Mouse (Mus musculus): Measurements from ENCODE around the gene Ppard. TPM values are rescaled to one million over a fixed set of nuclear protein-coding genes. Genes with fewer than 3 reads are reported as not detected.

Ppard gene
- polyA plus RNA-seq, 1 experiment from 2014 or later = 1.6 TPM

DNA sequence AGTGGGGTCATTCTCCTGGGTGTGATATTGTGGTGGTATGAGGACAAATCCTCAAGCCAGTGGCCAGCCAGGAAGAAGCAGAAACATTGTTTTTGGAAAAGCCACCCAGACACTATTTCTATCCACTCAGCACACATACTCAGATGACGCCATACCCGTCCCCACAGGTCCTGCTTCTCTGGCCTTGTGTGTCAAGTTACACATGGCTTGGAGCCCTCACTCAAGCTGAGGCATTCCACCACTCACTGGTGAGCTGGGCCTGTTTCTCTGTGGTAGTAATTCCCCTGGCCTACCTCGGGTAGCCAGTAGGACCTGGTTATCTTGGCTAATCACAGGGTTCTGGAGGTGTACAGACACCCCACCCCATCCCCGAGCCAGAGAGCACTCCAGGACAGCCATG, 61.2 kb downstream of the Ppard start:
- Histone ChIP-seq H3K4me2 (ENCODE audit: low read length) (no peak overlapping the region), H3K27ac (ENCODE audit: low read length) (no peak overlapping the region), H3K4me3 (ENCODE audit: low read depth, low read length) (no peak overlapping the region), H3K27me3 (ENCODE audit: control insufficient read depth, insufficient read depth, low read depth, low read length) (no peaks in the 10 kb centered on the region), H3K4me1 (ENCODE audit: control insufficient read depth, insufficient read depth, low read length) (no peaks in the 10 kb centered on the region), H3K9ac (ENCODE audit: low read depth, low read length) (no peak overlapping the region), H3K36me3 (ENCODE audit: control insufficient read depth, insufficient read depth, low read length) (peaks cover 2% of the 10 kb centered on the region; the same call in 1 of the 2 replicates), H3K9me3 (replicated peaks; ENCODE audit: control insufficient read depth, low read length, poor library complexity, severe bottlenecking) (no peaks in the 10 kb centered on the region)
- ATAC-seq = no peak
- 84% methylated on average over 4 of the region's 4 CpGs for WGBS

DNA sequence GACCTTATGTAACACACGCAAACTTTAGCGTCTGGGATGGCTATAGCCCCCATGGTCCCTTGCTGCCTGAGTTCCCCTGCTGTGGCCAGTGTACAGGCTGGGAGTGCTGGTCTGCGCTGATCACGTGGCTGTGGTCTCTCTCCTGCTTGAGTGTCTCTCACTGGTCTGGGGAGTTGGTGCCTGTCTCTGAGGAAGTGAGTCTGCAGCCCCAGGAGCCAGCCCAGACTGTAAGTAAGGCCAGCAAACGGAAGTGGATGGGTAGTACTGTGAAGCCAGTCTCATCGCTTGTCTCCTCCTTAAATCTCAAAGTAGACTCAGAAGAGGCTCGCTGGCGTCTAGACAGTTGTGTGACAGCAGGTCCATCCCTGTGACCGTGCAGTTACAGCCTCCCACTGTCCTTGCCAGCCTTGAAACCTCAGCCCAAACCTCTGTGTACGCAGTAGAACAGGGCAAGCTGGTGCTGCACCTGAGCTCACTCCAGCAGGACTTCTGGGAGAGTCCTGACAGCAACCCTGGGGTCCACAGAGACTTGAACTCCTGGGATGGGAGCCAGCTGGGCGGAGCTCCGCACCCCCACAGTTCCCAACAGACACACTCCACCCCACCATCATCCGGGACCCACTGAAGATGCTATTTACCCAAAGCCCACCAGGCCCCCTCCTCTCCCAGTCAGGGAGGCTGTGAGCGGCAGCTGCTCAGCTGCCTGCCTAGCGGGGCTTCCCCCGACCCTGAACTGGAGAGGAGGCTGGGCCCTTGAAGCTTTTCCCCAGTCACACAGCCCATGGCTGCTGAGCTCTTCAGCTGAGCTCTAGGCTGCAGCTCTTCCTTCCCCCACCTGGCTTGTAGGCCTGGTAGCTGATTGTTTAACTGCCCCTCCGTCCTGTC, 62.2 kb downstream of the Ppard start:
- H3K4me3 ChIP-seq (ENCODE audit: low read depth, low read length) = no peak overlapping the region
- H3K27me3 ChIP-seq (ENCODE audit: control insufficient read depth, insufficient read depth, low read depth, low read length) = no peaks in the 10 kb centered on the region
- H3K9me3 ChIP-seq (replicated peaks; ENCODE audit: control insufficient read depth, low read length, poor library complexity, severe bottlenecking) = no peaks in the 10 kb centered on the region
- H3K27ac ChIP-seq (ENCODE audit: low read length) = no peak overlapping the region
- peaks cover 4% of the 10 kb centered on the region; the same call in 1 of the 2 replicates for H3K36me3 ChIP-seq (ENCODE audit: control insufficient read depth, insufficient read depth, low read length)
- no peak overlapping the region for H3K4me2 ChIP-seq (ENCODE audit: low read length)
- 64% methylated on average over 17 of the region's 17 CpGs for WGBS
- no peak overlapping the region for H3K9ac ChIP-seq (ENCODE audit: low read depth, low read length)
- ATAC-seq = no peak
- H3K4me1 ChIP-seq (ENCODE audit: control insufficient read depth, insufficient read depth, low read length) = no peaks in the 10 kb centered on the region

DNA sequence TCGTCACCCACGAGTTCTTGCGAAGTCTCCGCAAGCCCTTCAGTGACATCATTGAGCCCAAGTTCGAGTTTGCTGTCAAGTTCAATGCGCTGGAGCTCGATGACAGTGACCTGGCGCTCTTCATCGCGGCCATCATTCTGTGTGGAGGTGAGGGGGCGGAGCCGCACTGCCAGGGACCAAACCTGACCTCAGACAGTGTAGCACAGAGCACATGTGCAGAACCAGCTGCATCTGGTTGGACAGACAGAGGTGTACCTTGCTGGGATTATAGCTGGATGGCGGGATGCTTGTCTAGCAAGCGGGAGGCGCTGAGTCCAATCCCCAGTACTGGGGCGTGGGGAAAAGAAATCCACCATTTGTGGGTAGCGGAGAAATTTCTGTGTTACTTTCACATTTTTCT, 66.4 kb downstream of the Ppard start:
- H3K27ac ChIP-seq (ENCODE audit: low read length) = no peak overlapping the region
- no peak overlapping the region for H3K9ac ChIP-seq (ENCODE audit: low read depth, low read length)
- no peak overlapping the region for H3K4me3 ChIP-seq (ENCODE audit: low read depth, low read length)
- H3K4me1 ChIP-seq (ENCODE audit: control insufficient read depth, insufficient read depth, low read length) = no peaks in the 10 kb centered on the region
- no peak overlapping the region for H3K4me2 ChIP-seq (ENCODE audit: low read length)
- no peaks in the 10 kb centered on the region for H3K9me3 ChIP-seq (replicated peaks; ENCODE audit: control insufficient read depth, low read length, poor library complexity, severe bottlenecking)
- no peak for ATAC-seq
- H3K36me3 ChIP-seq (ENCODE audit: control insufficient read depth, insufficient read depth, low read length) = peaks cover 4% of the 10 kb centered on the region; the same call in 1 of the 2 replicates
- no peaks in the 10 kb centered on the region for H3K27me3 ChIP-seq (ENCODE audit: control insufficient read depth, insufficient read depth, low read depth, low read length)
- 95% methylated on average over 17 of the region's 17 CpGs for WGBS

DNA sequence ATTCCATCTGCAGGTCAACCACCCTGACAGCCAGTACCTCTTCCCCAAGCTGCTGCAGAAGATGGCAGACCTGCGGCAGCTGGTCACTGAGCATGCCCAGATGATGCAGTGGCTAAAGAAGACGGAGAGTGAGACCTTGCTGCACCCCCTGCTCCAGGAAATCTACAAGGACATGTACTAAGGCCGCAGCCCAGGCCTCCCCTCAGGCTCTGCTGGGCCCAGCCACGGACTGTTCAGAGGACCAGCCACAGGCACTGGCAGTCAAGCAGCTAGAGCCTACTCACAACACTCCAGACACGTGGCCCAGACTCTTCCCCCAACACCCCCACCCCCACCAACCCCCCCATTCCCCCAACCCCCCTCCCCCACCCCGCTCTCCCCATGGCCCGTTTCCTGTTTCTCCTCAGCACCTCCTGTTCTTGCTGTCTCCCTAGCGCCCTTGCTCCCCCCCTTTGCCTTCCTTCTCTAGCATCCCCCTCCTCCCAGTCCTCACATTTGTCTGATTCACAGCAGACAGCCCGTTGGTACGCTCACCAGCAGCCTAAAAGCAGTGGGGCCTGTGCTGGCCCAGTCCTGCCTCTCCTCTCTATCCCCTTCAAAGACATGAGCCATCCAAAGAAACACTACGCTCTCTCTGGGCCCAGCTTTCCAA, 67.3 kb downstream of the Ppard start:
- Histone ChIP-seq H3K4me3 (ENCODE audit: low read depth, low read length) (no peak overlapping the region), H3K9ac (ENCODE audit: low read depth, low read length) (no peak overlapping the region), H3K36me3 (ENCODE audit: control insufficient read depth, insufficient read depth, low read length) (peaks cover 4% of the 10 kb centered on the region; the same call in 1 of the 2 replicates), H3K27me3 (ENCODE audit: control insufficient read depth, insufficient read depth, low read depth, low read length) (no peaks in the 10 kb centered on the region), H3K9me3 (replicated peaks; ENCODE audit: control insufficient read depth, low read length, poor library complexity, severe bottlenecking) (no peaks in the 10 kb centered on the region), H3K27ac (ENCODE audit: low read length) (no peak overlapping the region), H3K4me1 (ENCODE audit: control insufficient read depth, insufficient read depth, low read length) (no peaks in the 10 kb centered on the region), H3K4me2 (ENCODE audit: low read length) (no peak overlapping the region)
- WGBS = 50% methylated on average over 8 of the region's 11 CpGs
- no peak for ATAC-seq

DNA sequence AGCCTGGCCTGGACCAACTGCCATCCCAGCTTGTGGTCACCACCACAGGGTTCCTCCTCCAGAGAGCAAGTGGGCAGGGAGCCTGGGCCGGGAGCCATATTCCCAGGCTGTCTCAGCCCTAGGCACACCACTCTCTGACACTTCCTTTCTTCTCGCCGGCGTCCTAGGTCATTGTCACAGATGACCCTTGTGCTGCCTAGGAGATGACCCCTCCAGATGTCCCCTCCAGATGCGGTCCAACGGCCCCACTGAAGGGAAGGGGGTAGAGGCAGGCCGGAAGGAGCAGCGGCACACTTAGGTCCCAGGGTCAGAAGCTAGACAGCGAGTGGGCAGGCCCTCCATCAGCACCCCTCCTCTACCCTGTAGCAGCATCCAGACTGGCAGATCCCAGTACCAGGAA, 67.8 kb downstream of the Ppard start:
- Histone ChIP-seq H3K4me2 (ENCODE audit: low read length) (no peak overlapping the region), H3K36me3 (ENCODE audit: control insufficient read depth, insufficient read depth, low read length) (peaks cover 4% of the 10 kb centered on the region; the same call in 1 of the 2 replicates), H3K9ac (ENCODE audit: low read depth, low read length) (no peak overlapping the region), H3K27me3 (ENCODE audit: control insufficient read depth, insufficient read depth, low read depth, low read length) (no peaks in the 10 kb centered on the region), H3K27ac (ENCODE audit: low read length) (no peak overlapping the region), H3K9me3 (replicated peaks; ENCODE audit: control insufficient read depth, low read length, poor library complexity, severe bottlenecking) (no peaks in the 10 kb centered on the region), H3K4me1 (ENCODE audit: control insufficient read depth, insufficient read depth, low read length) (no peaks in the 10 kb centered on the region), H3K4me3 (ENCODE audit: low read depth, low read length) (no peak overlapping the region)
- no peak for ATAC-seq
- WGBS = 39% methylated on average over 9 of the region's 9 CpGs

DNA sequence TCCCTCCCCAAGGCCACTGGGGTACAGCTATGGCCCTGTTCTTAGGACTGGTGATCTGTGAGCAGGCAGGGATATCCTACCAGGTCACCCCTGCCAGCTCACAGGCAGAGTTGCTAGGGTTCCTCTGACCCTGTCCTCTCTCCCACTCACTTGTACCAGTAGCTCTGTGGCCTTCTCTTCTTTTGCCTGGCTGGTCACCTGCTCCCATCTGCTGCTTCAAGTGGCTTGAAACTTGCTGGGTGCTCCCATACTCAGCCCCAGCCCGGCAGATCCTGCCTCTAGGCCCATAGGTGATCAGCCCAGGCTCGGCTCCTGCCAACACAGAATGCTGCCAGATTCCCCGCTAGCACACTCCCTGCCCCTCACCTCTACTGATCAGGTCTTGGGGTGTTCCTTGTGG, 68.3 kb downstream of the Ppard start:
- Histone ChIP-seq H3K9me3 (replicated peaks; ENCODE audit: control insufficient read depth, low read length, poor library complexity, severe bottlenecking) (no peaks in the 10 kb centered on the region), H3K27ac (ENCODE audit: low read length) (no peak overlapping the region), H3K4me1 (ENCODE audit: control insufficient read depth, insufficient read depth, low read length) (no peaks in the 10 kb centered on the region), H3K4me2 (ENCODE audit: low read length) (no peak overlapping the region), H3K36me3 (ENCODE audit: control insufficient read depth, insufficient read depth, low read length) (peaks cover 4% of the 10 kb centered on the region; the same call in 1 of the 2 replicates), H3K9ac (ENCODE audit: low read depth, low read length) (no peak overlapping the region), H3K4me3 (ENCODE audit: low read depth, low read length) (no peak overlapping the region), H3K27me3 (ENCODE audit: control insufficient read depth, insufficient read depth, low read depth, low read length) (no peaks in the 10 kb centered on the region)
- WGBS = 61% methylated on average over 3 of the region's 3 CpGs
- no peak for ATAC-seq

DNA sequence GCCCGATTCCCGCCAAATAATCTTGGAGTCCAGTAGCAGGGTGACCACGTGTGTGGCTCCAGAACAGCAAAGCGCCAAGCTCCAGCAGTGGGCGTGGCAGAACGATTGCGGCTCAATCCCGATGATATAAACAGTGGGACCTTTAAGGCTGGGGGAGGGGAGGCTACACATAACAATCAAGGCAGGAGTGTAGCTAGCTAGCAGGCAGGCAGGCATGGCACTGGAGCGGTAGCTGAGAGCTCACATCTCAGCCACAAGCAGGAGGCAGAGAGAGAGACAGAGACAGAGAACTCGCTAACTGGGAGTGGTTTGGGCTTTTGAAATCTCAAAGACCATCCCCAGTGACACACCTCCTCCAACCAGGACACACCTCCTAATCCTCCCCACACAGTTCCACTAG, 72.7 kb downstream of the Ppard start:
- Histone ChIP-seq H3K9ac (ENCODE audit: low read depth, low read length) (no peak overlapping the region), H3K4me3 (ENCODE audit: low read depth, low read length) (no peak overlapping the region), H3K9me3 (replicated peaks; ENCODE audit: control insufficient read depth, low read length, poor library complexity, severe bottlenecking) (no peaks in the 10 kb centered on the region), H3K4me1 (ENCODE audit: control insufficient read depth, insufficient read depth, low read length) (peaks cover 5% of the 10 kb centered on the region; the same call in 1 of the 2 replicates), H3K36me3 (ENCODE audit: control insufficient read depth, insufficient read depth, low read length) (no peaks in the 10 kb centered on the region), H3K27me3 (ENCODE audit: control insufficient read depth, insufficient read depth, low read depth, low read length) (no peaks in the 10 kb centered on the region), H3K27ac (ENCODE audit: low read length) (no peak overlapping the region), H3K4me2 (ENCODE audit: low read length) (no peak overlapping the region)
- no peak for ATAC-seq
- 58% methylated on average over 10 of the region's 10 CpGs for WGBS

DNA sequence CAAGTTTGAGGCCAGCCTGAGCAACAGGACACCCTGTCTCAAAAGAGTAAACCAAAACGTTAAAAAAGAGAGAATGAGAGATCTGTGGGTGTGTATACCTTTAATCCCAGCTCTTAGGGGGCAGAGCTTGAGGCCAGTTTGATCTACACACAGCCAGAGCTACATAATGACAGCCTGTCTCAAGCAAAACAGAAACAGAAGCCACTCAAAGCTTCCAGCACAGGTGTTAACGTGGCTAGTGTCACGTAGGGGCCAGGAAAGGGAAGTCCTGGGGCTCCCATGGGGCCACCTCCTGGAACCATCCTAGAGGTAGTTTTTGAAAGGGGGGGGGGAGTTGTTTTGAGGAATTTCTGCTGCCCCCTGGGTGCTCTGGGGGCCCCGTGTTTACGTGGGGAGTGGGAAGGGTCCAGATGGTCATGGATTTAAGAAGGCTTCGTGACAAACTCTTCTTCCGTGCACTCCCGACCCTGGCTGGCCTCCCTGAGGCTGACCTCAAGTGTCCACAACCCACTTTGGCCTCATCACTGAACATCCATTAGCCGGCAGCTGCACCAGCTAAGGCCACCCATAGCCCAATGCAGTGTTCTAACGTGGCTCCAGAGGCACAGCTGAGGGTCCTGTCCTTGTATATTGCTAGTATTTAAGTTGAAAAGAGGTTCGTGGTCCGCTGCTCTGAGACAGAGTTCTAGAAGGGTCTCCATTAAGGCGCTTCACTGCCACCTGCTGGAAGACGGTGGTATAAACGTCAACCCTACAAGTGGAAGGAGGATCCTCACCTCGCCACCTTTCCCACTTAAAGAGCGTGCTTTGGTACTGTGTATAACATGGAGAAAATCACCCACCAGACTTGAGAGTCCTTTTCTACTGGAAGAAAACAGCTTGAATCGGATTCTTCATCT, 76.0 kb downstream of the Ppard start:
- H3K9ac ChIP-seq (ENCODE audit: low read depth, low read length) = no peak overlapping the region
- H3K4me3 ChIP-seq (ENCODE audit: low read depth, low read length) = no peak overlapping the region
- no peaks in the 10 kb centered on the region for H3K36me3 ChIP-seq (ENCODE audit: control insufficient read depth, insufficient read depth, low read length)
- WGBS = 13% methylated on average over 18 of the region's 18 CpGs
- 0 out of 2 replicates have a peak overlapping the region, but pooled peaks have one; percentile 19 for H3K4me2 ChIP-seq (ENCODE audit: low read length)
- H3K4me1 ChIP-seq (ENCODE audit: control insufficient read depth, insufficient read depth, low read length) = peaks cover 8% of the 10 kb centered on the region; the same call in 1 of the 2 replicates
- H3K27me3 ChIP-seq (ENCODE audit: control insufficient read depth, insufficient read depth, low read depth, low read length) = no peaks in the 10 kb centered on the region
- no peaks in the 10 kb centered on the region for H3K9me3 ChIP-seq (replicated peaks; ENCODE audit: control insufficient read depth, low read length, poor library complexity, severe bottlenecking)
- ATAC-seq = no peak
- H3K27ac ChIP-seq (ENCODE audit: low read length) = no peak overlapping the region
